Mouse (Mus musculus) embryonic fibroblast, embryonic 13.5 days (primary cell): ENCODE measurements around the gene Uhrf1.

Experiments used
- CTCF ChIP-seq: IDR thresholded peaks from 2 replicates; pipeline ENCODE4 v1.5.1; 2011; ENCODE audit warnings: mild to moderate bottlenecking, control low read depth, low read length, moderate library complexity, borderline replicate concordance; ENCODE audit not compliant: insufficient read depth
- POLR2A ChIP-seq: IDR thresholded peaks from 2 replicates; pipeline ENCODE4 v1.6.1; 2011; ENCODE audit warnings: low read depth, mild to moderate bottlenecking, control low read depth, low read length, moderate library complexity

- TF ChIP-seq POLR2A = no peak
- TF ChIP-seq CTCF = no peak
Measured at GRCm38 (mm10) chr17:56294241-56294640, 8.9 kb upstream of the Uhrf1 start.
